Mouse (Mus musculus): ENCODE results near the gene Maml3.

DNA sequence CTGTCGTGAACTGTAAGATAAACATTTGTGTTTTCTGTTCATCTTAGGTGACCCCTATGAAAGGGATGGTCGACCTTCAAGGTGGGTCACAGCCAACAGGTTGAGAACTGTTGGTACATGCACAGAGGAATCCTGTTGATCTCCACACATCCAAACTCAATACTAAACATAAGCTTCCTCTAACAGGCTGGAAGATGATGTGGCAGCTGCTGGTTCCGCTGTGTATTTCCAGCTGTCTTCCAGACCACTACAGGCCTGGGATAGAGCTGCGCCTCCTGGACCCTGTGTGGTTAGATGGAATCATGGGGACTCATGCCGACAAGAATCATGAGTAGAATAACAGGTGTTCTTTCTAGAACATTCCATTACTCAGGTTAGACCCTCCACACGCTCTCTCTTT is 101.2 kb downstream of the Maml3 start:
- no peak for TF ChIP-seq CTCF (IDR thresholded peaks at IDR 0.05; ENCODE audit: control insufficient read depth, insufficient read depth, insufficient read length)
- no peak for TF ChIP-seq MYOG (IDR thresholded peaks at IDR 0.05; ENCODE audit: control insufficient read depth, extremely low read depth, insufficient read length)
- TF ChIP-seq MAX (IDR thresholded peaks at IDR 0.05) = no peak
- TF ChIP-seq MYOD1 (IDR thresholded peaks at IDR 0.05; ENCODE audit: control insufficient read depth, insufficient read length, low read depth) = no peak
- no peak for TF ChIP-seq USF1 (IDR thresholded peaks at IDR 0.05; ENCODE audit: low read depth)
- no peak for TF ChIP-seq CEBPB (IDR thresholded peaks at IDR 0.05; ENCODE audit: low read depth)
- TF ChIP-seq FOSL1 (IDR thresholded peaks at IDR 0.05; ENCODE audit: insufficient read depth, low read length, poor library complexity, severe bottlenecking) = no peak

Data from C2C12 (cell line).